Mouse (Mus musculus): ENCODE measurements around the gene Plekhm3. TPM values are rescaled to one million over a fixed set of nuclear protein-coding genes. Genes with fewer than 3 reads are reported as not detected.

Plekhm3 gene
- total and polyA plus RNA-seq, 2 experiments from 2014 or later = 3.5 to 12.4 TPM

DNA sequence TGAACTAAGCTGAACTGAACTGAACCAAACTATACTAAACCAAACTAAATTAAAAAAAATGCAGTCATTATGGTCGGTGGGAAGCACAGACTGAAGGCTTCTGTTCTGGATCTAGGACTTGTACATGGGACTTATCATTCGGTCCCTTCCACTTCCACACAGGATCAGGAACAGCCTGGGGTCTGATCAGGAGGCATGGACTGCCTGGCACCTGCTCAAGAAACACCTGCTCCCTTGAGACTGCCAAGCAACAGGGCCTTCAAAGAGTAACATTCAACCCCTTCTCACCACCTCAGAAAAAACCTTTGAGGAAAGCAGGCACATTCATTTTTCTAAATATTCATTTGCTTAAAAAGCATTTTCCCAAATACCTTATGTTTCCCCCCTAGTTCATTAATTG is 103.4 kb downstream of the Plekhm3 start:
- H3K9ac ChIP-seq (replicated peaks; ENCODE audit: low read depth, low read length) = no peak overlapping the region
- no peaks in the 10 kb centered on the region for H3K36me3 ChIP-seq (replicated peaks; ENCODE audit: control insufficient read depth, insufficient read depth, low read length)
- no peak overlapping the region for H3K4me2 ChIP-seq (ENCODE audit: low read depth, low read length)
- peaks cover 7% of the 10 kb centered on the region; the same call in 1 of the 2 replicates for H3K4me1 ChIP-seq (ENCODE audit: control insufficient read depth, insufficient read depth)
- no peak overlapping the region for H3K27ac ChIP-seq (ENCODE audit: low read depth)
- no peaks in the 10 kb centered on the region for H3K27me3 ChIP-seq (ENCODE audit: control insufficient read depth, insufficient read depth, low read length)
- 78% methylated on average over 2 of the region's 2 CpGs for WGBS
- DNase-seq (ENCODE audit: low spot score) (no peak), ATAC-seq (ENCODE audit: insufficient read depth, low read depth) (no peak)
- TF ChIP-seq CTCF (IDR thresholded peaks at IDR 0.05; ENCODE audit: low read depth) (no peak), EP300 (IDR thresholded peaks at IDR 0.05; ENCODE audit: low read depth) (no peak)
- H3K9me3 ChIP-seq (replicated peaks; ENCODE audit: control insufficient read depth, low read length) = no peaks in the 10 kb centered on the region
- no peak overlapping the region for H3K4me3 ChIP-seq (ENCODE audit: low read depth, low read length)

GRCm38 (mm10) chr1:64852272-64852671 is 104.4 kb downstream of the Plekhm3 start:
- ATAC-seq (ENCODE audit: insufficient read depth, low read depth) (no peak), DNase-seq (ENCODE audit: low spot score) (no peak)
- Histone ChIP-seq H3K9ac (replicated peaks; ENCODE audit: low read depth, low read length) (no peak overlapping the region), H3K27ac (ENCODE audit: low read depth) (no peak overlapping the region), H3K36me3 (replicated peaks; ENCODE audit: control insufficient read depth, insufficient read depth, low read length) (no peaks in the 10 kb centered on the region), H3K4me1 (ENCODE audit: control insufficient read depth, insufficient read depth) (peaks cover 7% of the 10 kb centered on the region; the same call in 1 of the 2 replicates), H3K9me3 (replicated peaks; ENCODE audit: control insufficient read depth, low read length) (no peaks in the 10 kb centered on the region), H3K4me2 (ENCODE audit: low read depth, low read length) (no peak overlapping the region), H3K4me3 (ENCODE audit: low read depth, low read length) (no peak overlapping the region), H3K27me3 (ENCODE audit: control insufficient read depth, insufficient read depth, low read length) (no peaks in the 10 kb centered on the region)
- no peak for TF ChIP-seq CTCF (IDR thresholded peaks at IDR 0.05; ENCODE audit: low read depth)
- TF ChIP-seq EP300 (IDR thresholded peaks at IDR 0.05; ENCODE audit: low read depth) = no peak
- WGBS = 67% methylated on average over 2 of the region's 2 CpGs

GRCm38 (mm10) chr1:64850345-64850744 is 106.3 kb downstream of the Plekhm3 start:
- no peak for DNase-seq (ENCODE audit: low spot score)
- H3K9ac ChIP-seq (replicated peaks; ENCODE audit: low read depth, low read length) = no peak overlapping the region
- H3K4me3 ChIP-seq (ENCODE audit: low read depth, low read length) = no peak overlapping the region
- no peaks in the 10 kb centered on the region for H3K9me3 ChIP-seq (replicated peaks; ENCODE audit: control insufficient read depth, low read length)
- ATAC-seq (ENCODE audit: insufficient read depth, low read depth) = no peak
- H3K4me1 ChIP-seq (ENCODE audit: control insufficient read depth, insufficient read depth) = peaks cover 7% of the 10 kb centered on the region; the same call in 1 of the 2 replicates
- no peaks in the 10 kb centered on the region for H3K27me3 ChIP-seq (ENCODE audit: control insufficient read depth, insufficient read depth, low read length)
- H3K27ac ChIP-seq (ENCODE audit: low read depth) = no peak overlapping the region
- 80% methylated on average over 2 of the region's 2 CpGs for WGBS
- H3K4me2 ChIP-seq (ENCODE audit: low read depth, low read length) = no peak overlapping the region
- no peaks in the 10 kb centered on the region for H3K36me3 ChIP-seq (replicated peaks; ENCODE audit: control insufficient read depth, insufficient read depth, low read length)
- TF ChIP-seq EP300 (IDR thresholded peaks at IDR 0.05; ENCODE audit: low read depth) = no peak

DNA sequence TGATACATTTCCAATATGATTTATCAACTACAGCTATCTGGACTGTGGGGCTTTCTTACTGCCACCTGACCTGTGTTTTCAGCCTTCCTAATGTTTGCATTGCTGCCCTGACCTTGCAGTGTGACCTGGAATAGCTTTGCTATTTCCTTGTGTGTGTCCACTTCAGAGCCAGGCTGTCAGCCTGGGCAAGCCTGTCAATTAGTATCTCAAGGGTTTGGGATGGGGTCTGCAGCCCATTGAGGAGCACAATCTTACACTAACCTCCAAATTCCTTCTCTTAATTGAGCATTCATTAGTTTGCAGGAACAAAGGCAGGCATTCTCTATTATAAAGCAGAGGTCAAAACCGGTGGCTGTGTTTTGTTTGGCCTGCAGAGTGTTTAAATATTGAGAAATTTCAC is 107.6 kb downstream of the Plekhm3 start:
- H3K27me3 ChIP-seq (ENCODE audit: control insufficient read depth, insufficient read depth, low read length) = no peaks in the 10 kb centered on the region
- no peaks in the 10 kb centered on the region for H3K36me3 ChIP-seq (replicated peaks; ENCODE audit: control insufficient read depth, insufficient read depth, low read length)
- TF ChIP-seq EP300 (IDR thresholded peaks at IDR 0.05; ENCODE audit: low read depth) (no peak), CTCF (IDR thresholded peaks at IDR 0.05; ENCODE audit: low read depth) (no peak)
- no peak overlapping the region for H3K27ac ChIP-seq (ENCODE audit: low read depth)
- no peaks in the 10 kb centered on the region for H3K9me3 ChIP-seq (replicated peaks; ENCODE audit: control insufficient read depth, low read length)
- H3K4me1 ChIP-seq (ENCODE audit: control insufficient read depth, insufficient read depth) = peaks cover 7% of the 10 kb centered on the region; the same call in 1 of the 2 replicates
- H3K9ac ChIP-seq (replicated peaks; ENCODE audit: low read depth, low read length) = no peak overlapping the region
- no peak overlapping the region for H3K4me2 ChIP-seq (ENCODE audit: low read depth, low read length)
- no peak for DNase-seq (ENCODE audit: low spot score)
- 78% methylated on average over 1 of the region's 1 CpGs for WGBS
- no peak overlapping the region for H3K4me3 ChIP-seq (ENCODE audit: low read depth, low read length)
- ATAC-seq (ENCODE audit: insufficient read depth, low read depth) = no peak

DNA sequence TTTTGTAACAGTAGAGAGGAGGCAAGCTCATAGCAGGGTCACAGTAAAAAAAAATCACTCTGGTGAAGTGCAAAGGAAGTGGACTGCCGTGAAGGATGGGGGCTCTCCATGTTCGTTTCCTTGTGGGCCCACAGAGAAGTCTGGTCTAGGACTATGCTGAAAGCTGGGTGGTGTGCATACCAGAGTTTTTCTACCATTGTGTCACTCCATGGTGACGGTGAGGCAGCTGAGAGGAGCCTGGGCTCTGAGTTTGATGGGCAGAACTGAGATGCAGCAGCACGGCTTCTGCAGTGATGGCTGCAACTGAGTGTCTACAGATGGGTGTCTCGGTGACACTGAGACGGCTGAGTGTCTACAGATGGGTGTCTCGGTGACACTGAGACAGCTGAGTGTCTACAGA is 108.5 kb downstream of the Plekhm3 start:
- no peaks in the 10 kb centered on the region for H3K36me3 ChIP-seq (replicated peaks; ENCODE audit: control insufficient read depth, insufficient read depth, low read length)
- H3K4me2 ChIP-seq (ENCODE audit: low read depth, low read length) = no peak overlapping the region
- H3K27ac ChIP-seq (ENCODE audit: low read depth) = no peak overlapping the region
- DNase-seq (ENCODE audit: low spot score) (no peak), ATAC-seq (ENCODE audit: insufficient read depth, low read depth) (no peak)
- H3K9me3 ChIP-seq (replicated peaks; ENCODE audit: control insufficient read depth, low read length) = no peaks in the 10 kb centered on the region
- H3K27me3 ChIP-seq (ENCODE audit: control insufficient read depth, insufficient read depth, low read length) = no peaks in the 10 kb centered on the region
- H3K4me1 ChIP-seq (ENCODE audit: control insufficient read depth, insufficient read depth) = peaks cover 7% of the 10 kb centered on the region; the same call in 1 of the 2 replicates
- H3K9ac ChIP-seq (replicated peaks; ENCODE audit: low read depth, low read length) = no peak overlapping the region
- 74% methylated on average over 7 of the region's 7 CpGs for WGBS
- TF ChIP-seq CTCF (IDR thresholded peaks at IDR 0.05; ENCODE audit: low read depth) = no peak
- TF ChIP-seq EP300 (IDR thresholded peaks at IDR 0.05; ENCODE audit: low read depth) = no peak
- no peak overlapping the region for H3K4me3 ChIP-seq (ENCODE audit: low read depth, low read length)

- Histone ChIP-seq H3K4me1 (ENCODE audit: control insufficient read depth, insufficient read depth) (peaks cover 7% of the 10 kb centered on the region; the same call in 1 of the 2 replicates), H3K4me2 (ENCODE audit: low read depth, low read length) (no peak overlapping the region), H3K27me3 (ENCODE audit: control insufficient read depth, insufficient read depth, low read length) (no peaks in the 10 kb centered on the region), H3K27ac (ENCODE audit: low read depth) (no peak overlapping the region), H3K9ac (replicated peaks; ENCODE audit: low read depth, low read length) (no peak overlapping the region), H3K36me3 (replicated peaks; ENCODE audit: control insufficient read depth, insufficient read depth, low read length) (no peaks in the 10 kb centered on the region), H3K9me3 (replicated peaks; ENCODE audit: control insufficient read depth, low read length) (no peaks in the 10 kb centered on the region), H3K4me3 (ENCODE audit: low read depth, low read length) (no peak overlapping the region)
- DNase-seq (ENCODE audit: low spot score) (no peak), ATAC-seq (ENCODE audit: insufficient read depth, low read depth) (no peak)
- TF ChIP-seq CTCF (IDR thresholded peaks at IDR 0.05; ENCODE audit: low read depth) (no peak), EP300 (IDR thresholded peaks at IDR 0.05; ENCODE audit: low read depth) (no peak)
These were observed 109.1 kb downstream of the Plekhm3 start for GRCm38 (mm10) chr1:64847565-64847964.

Data from heart, postnatal 0 days (tissue).